Mouse (Mus musculus) ES-E14 (cell line): ENCODE data around the gene Slc2a5.

Experiments used
- CHD2 ChIP-seq: IDR thresholded peaks from 2 replicates; pipeline ENCODE4 v1.6.1; 2014; ENCODE audit warnings: mild to moderate bottlenecking, low read depth, low read length, inconsistent platforms
- MAFK ChIP-seq: IDR thresholded peaks from 2 replicates; pipeline ENCODE4 v1.6.1; 2014; ENCODE audit warnings: mild to moderate bottlenecking, low read depth, low read length, inconsistent platforms; ENCODE audit not compliant: insufficient read depth
- ZC3H11A ChIP-seq: IDR thresholded peaks from 2 replicates; pipeline ENCODE4 v1.6.1; 2012; ENCODE audit warnings: low read depth, mild to moderate bottlenecking, inconsistent platforms, low read length, borderline replicate concordance
- ZNF384 ChIP-seq: IDR thresholded peaks from 2 replicates; pipeline ENCODE4 v1.6.1; 2012; ENCODE audit warnings: low read depth, low read length, inconsistent platforms

DNA sequence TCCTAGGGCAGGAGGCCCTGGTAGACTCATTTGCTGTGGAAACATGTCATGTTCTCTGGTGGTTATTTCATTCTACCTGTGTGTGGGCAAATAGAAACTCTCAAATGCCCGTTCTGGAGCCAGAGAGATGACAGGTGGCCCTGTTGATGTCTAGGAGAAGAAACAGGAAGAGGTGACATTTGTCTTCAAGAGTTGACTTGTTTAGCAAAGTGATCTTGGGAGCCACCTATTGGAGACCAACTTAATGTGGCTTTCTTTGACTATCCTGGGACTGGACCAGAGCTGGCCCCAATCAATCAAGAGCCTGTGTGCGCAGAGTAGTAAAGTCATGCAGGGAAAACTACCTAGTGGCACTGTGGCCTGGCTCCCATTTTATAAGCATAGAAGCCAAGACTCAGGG, 40.4 kb downstream of the Slc2a5 start:
- TF ChIP-seq MAFK (no peak), ZNF384 (no peak), ZC3H11A (no peak), CHD2 (no peak)
